Mouse (Mus musculus) forebrain, postnatal 0 days (tissue): Measurements from ENCODE around the gene Dzip1. TPM values are rescaled to one million over a fixed set of nuclear protein-coding genes. Genes with fewer than 3 reads are reported as not detected.

Experiments used
- ATAC-seq: fragments of 200-750 bp; cut with Nextera tagmentation; 2 replicates; pipeline ENCODE4 v1.8.0; 2017; ENCODE audit warnings: mild to moderate bottlenecking, moderate library complexity
- DNase-seq: peaks from one replicate; pipeline ENCODE4 v3.0.0-alpha.2; 2015
- H3K27ac ChIP-seq: fragments of 300-500 bp; sonication (generic); 2 replicates; pipeline ENCODE4 v1.5.1; 2014; ENCODE audit warnings: low read depth, mild to moderate bottlenecking, antibody characterized with exemption, low read length, moderate library complexity, mixed read lengths
- H3K27me3 ChIP-seq: fragments of 300-500 bp; sonication (generic); 2 replicates; pipeline ENCODE4 v1.6.1; 2014; ENCODE audit warnings: mild to moderate bottlenecking, low read length, mixed read lengths; ENCODE audit not compliant: insufficient read depth
- H3K36me3 ChIP-seq: fragments of 300-500 bp; sonication (generic); 2 replicates; pipeline ENCODE4 v1.6.1; 2014; ENCODE audit warnings: mild to moderate bottlenecking, moderate library complexity; ENCODE audit not compliant: insufficient read depth
- H3K4me1 ChIP-seq: fragments of 300-500 bp; sonication (generic); 2 replicates; pipeline ENCODE4 v1.6.1; 2014; ENCODE audit warnings: antibody characterized with exemption; ENCODE audit not compliant: insufficient read depth
- H3K4me2 ChIP-seq: fragments of 300-500 bp; sonication (generic); 2 replicates; pipeline ENCODE4 v1.6.1; 2014; ENCODE audit warnings: low read depth, mild to moderate bottlenecking, moderate library complexity
- H3K4me3 ChIP-seq: fragments of 300-500 bp; sonication (generic); 2 replicates; pipeline ENCODE4 v1.5.1; 2014; ENCODE audit warnings: low read depth, low read length, mixed read lengths
- H3K9ac ChIP-seq: fragments of 300-500 bp; sonication (generic); 2 replicates; pipeline ENCODE4 v1.6.1; 2014; ENCODE audit warnings: mild to moderate bottlenecking
- H3K9me3 ChIP-seq: fragments of 300-500 bp; sonication (generic); 2 replicates; pipeline ENCODE4 v1.6.1; 2016; ENCODE audit warnings: low read length
- CTCF ChIP-seq: sonication (generic); IDR thresholded peaks from 2 replicates; pipeline ENCODE4 v1.5.1; 2016; ENCODE audit warnings: antibody characterized with exemption, control low read depth, low read depth
- WGBS: fragments of 180-500 bp; shearing (Covaris S2); extraction: QIAGEN DNeasy Blood & Tissue Kit; methylation state at CpG from one replicate; pipeline ENCODE4 v1.1.7; 2014; 5-methylcytosine and 5-hydroxymethylcytosine counted together
- polyA plus RNA-seq: library from polyadenylated mRNA; unstranded; fragments of >200 nt; fragmentation: Nextera tagmentation; extraction: Ambion mirVana; gene quantifications from 2 replicates; pipeline ENCODE4 v1.2.1, GENCODE M21; 2015
- total RNA-seq: library from RNA; depleted of rRNA; stranded (reverse); fragments of >200 nt; gene quantifications from 2 replicates; pipeline ENCODE4 v1.2.3, GENCODE M21; 2014

Gene Dzip1
- total and polyA plus RNA-seq, 2 experiments from 2014 or later = 48.2 to 205 TPM

DNA sequence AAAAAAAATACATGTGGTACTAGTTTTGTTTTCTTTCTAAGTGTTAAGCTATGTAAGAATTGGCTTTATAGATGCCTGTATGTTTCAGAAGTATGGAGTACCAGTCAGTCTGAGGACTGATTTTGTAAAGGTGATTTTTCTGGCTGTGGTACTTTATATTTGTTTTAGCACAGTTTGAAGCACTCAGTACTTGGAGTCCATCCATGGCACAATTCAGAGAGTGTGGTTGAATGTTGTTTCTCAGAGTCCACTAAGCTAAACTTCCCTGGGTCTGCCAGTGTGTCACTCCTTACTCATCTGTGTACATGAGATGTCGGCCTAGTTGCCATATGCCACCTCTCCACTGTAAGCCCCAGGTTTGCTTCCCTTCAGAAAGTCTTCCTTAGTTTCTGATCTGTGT, 23.6 kb upstream of the Dzip1 start:
- no peak for DNase-seq
- no peak overlapping the region for H3K4me2 ChIP-seq
- WGBS = 75% methylated on average over 1 of the region's 1 CpGs

DNA sequence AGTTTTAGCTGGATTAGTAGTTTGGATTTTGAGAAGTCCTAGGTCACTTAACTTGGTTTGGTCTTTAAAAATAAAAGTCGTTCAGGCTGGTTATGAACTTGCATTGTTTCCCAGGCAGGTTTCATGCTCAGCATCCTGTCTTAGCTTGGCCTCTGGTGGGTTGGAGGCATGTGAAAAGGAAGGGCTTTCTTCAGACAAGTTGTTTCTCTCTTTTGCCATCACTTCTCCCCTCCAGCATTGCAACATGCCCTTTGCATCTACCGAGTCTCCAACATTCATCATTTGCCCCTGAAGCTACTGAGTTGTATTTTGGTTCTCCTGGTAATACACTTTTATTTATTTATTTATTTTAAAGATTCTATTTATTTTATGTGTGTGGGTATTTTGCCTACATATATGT, 19.4 kb upstream of the Dzip1 start:
- Histone ChIP-seq H3K9ac (no peak overlapping the region), H3K27ac (no peak overlapping the region), H3K36me3 (no peaks in the 10 kb centered on the region), H3K9me3 (no peaks in the 10 kb centered on the region), H3K4me1 (no peaks in the 10 kb centered on the region), H3K27me3 (no peaks in the 10 kb centered on the region), H3K4me2 (no peak overlapping the region), H3K4me3 (no peak overlapping the region)
- DNase-seq (no peak), ATAC-seq (no peak)
- WGBS = 90% methylated on average over 2 of the region's 2 CpGs
- no peak for TF ChIP-seq CTCF

More for the DNA sequence above, 23.6 kb upstream of the Dzip1 start:
- H3K9ac ChIP-seq = no peak overlapping the region
- no peak for ATAC-seq
- no peak for TF ChIP-seq CTCF
- no peaks in the 10 kb centered on the region; the same call in 1 of the 2 replicates for H3K36me3 ChIP-seq
- H3K27me3 ChIP-seq = no peaks in the 10 kb centered on the region
- no peaks in the 10 kb centered on the region for H3K9me3 ChIP-seq
- no peak overlapping the region for H3K4me3 ChIP-seq
- no peaks in the 10 kb centered on the region; the same call in 1 of the 2 replicates for H3K4me1 ChIP-seq
- no peak overlapping the region for H3K27ac ChIP-seq

DNA sequence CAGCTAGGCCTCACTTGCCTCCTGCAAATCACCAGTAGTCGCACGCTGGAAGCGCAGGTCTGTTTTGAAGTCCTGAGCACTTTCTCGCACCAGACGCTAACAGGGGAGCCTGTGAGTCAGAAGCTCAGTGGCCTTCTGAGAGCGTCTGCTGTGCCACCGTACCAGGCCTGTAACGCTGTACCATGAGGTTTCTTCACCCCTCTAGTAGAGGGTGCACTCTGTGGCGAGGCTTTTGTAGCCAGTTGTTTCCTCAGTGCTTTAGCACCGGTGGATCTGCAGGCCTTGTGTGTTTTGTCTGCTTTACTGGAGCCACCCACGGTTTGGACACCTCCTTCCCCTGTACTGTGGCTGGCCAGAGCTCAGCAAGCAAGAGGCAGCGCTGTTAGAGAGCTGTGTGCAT, 16.8 kb upstream of the Dzip1 start:
- H3K27ac ChIP-seq = no peak overlapping the region
- H3K9me3 ChIP-seq = no peaks in the 10 kb centered on the region
- no peak for ATAC-seq
- no peak overlapping the region for H3K9ac ChIP-seq
- TF ChIP-seq CTCF = no peak
- DNase-seq = no peak
- no peak overlapping the region for H3K4me3 ChIP-seq
- 47% methylated on average over 12 of the region's 12 CpGs for WGBS
- no peak overlapping the region for H3K4me2 ChIP-seq
- no peaks in the 10 kb centered on the region for H3K4me1 ChIP-seq
- no peaks in the 10 kb centered on the region for H3K27me3 ChIP-seq
- no peaks in the 10 kb centered on the region for H3K36me3 ChIP-seq

DNA sequence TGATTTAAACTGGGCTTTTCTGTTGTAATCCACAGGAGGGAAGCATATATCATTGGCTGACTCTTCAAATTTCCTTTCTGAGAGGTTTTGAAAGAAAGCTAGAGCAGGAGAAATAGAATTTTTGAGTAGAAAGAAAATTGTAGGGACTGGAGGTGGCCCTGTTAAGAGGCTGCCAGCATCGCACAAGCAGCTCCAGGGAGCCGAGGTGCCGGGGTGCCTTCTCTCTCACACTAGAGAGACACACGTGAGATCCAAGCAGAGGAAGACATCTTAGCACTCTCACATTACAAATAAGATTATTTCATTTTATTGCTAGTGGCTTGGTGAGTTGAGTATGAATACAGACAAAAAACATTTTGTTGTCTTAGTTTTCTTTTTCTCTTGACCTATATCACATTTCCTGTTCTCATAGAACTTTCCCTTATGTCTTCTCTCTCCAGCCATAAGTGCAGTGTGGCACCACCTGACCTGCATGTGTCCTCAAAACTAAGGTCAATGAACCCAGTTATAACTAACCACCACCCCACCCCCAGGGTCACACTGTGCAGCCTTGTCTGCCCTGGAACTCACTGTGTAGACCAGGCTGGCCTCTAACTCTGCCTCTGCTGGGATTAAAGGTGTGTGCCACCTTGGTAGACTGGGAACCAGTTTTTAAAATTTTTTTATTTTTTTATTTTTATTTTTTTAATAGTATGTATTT, 15.7 kb upstream of the Dzip1 start:
- ATAC-seq (no peak), DNase-seq (no peak)
- no peak for TF ChIP-seq CTCF
- Histone ChIP-seq H3K27me3 (no peaks in the 10 kb centered on the region), H3K9ac (no peak overlapping the region), H3K4me3 (no peak overlapping the region), H3K9me3 (no peaks in the 10 kb centered on the region), H3K4me1 (no peaks in the 10 kb centered on the region), H3K4me2 (no peak overlapping the region), H3K27ac (no peak overlapping the region), H3K36me3 (no peaks in the 10 kb centered on the region)
- WGBS = 72% methylated on average over 4 of the region's 4 CpGs

DNA sequence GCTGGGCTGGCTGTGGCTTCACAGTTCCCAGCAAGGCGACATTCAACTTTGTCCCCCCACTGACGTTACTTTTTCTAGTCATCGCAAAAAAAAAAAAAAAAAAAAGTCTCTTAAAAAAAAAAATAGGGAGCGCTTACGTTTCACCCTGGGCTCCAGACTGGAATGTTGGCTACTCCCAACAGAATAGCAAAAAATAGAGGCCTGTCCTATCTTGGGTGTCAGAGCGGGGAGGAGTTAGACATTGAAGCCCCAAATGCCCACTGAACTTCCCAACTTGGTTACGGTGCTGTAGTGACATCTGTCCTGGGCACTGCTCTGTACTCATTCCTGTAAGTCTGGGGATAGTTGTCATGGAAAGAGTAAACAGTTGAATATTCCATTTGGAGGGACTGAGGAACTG, 13.3 kb upstream of the Dzip1 start:
- TF ChIP-seq CTCF = no peak
- Histone ChIP-seq H3K9me3 (no peaks in the 10 kb centered on the region), H3K4me3 (peak overlapping the region; percentile 78), H3K4me2 (peak overlapping the region; percentile 80), H3K27me3 (no peaks in the 10 kb centered on the region), H3K27ac (no peak overlapping the region), H3K9ac (peak overlapping the region; percentile 94), H3K36me3 (no peaks in the 10 kb centered on the region), H3K4me1 (no peaks in the 10 kb centered on the region)
- ATAC-seq = no peak
- DNase-seq = no peak
- WGBS = 3% methylated on average over 7 of the region's 7 CpGs

DNA sequence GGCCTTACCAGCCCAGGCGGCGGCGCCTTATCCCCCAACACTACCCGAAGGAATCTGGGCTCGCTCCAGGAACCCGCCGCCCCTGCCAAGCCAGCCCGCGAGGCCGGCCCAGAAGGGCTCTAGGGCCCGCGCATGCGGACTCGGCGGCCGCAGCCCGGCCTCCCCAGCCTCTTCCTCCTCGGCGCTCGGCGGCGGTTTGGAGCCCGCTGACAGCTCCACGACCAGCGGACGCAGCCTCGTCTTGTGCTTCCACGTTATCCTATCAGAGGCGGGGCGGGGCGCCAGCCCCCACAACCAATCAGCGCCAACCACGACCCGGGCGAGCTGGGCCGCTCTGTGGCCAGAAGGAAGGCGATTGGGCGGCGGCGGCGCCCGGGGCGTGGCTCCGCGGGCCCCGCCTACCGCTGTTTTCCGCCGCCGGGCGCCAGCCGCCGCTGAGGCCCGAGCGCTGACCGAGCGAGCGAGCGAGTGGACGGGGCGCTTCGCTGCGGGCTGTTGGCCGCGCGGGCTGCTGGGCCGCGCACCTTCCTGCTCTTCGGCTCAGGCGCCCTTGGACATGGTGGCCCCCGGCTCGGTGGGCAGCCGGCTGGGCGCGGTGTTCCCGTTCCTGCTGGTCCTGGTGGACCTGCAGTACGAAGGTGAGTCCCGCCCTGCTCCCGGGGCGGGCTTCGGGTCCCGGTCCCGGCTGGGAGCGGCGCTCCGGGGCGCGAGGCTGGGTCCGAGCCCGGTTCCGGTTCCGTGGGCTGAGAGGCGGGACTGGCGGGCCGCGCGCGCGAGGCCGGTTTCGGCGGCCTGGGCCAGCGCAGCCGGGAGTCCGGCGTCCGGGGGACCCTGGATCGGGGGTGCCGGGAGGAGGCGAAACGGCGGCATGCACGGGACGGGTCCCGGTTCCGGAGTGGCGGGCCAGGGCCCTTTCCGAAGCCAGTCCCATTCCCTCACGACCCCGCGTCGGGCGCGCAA, 12.6 kb upstream of the Dzip1 start, which contains the start of gene Dnajc3:
Dnajc3 (plus strand) TSS at position 444 of the 960 bp plus-strand sequence.
- H3K4me2 ChIP-seq = peak within 1 kb of the TSS; percentile 80
- no peaks in the 10 kb centered on the region for H3K4me1 ChIP-seq
- H3K9me3 ChIP-seq = no peaks in the 10 kb centered on the region
- 0 out of 2 replicates have a peak, but pooled peaks have one; percentile 1 for TF ChIP-seq CTCF
- DNase-seq (peak; percentile 99), ATAC-seq (peak; percentile 99)
- H3K36me3 ChIP-seq = no peaks in the 10 kb centered on the region
- WGBS = under 1% methylated on average over 101 of the region's 124 CpGs
- peak within 1 kb of the TSS; percentile 94 for H3K9ac ChIP-seq
- no peaks in the 10 kb centered on the region for H3K27me3 ChIP-seq
- peak within 1 kb of the TSS; percentile 78 for H3K4me3 ChIP-seq
- H3K27ac ChIP-seq = peak within 1 kb of the TSS; percentile 76

DNA sequence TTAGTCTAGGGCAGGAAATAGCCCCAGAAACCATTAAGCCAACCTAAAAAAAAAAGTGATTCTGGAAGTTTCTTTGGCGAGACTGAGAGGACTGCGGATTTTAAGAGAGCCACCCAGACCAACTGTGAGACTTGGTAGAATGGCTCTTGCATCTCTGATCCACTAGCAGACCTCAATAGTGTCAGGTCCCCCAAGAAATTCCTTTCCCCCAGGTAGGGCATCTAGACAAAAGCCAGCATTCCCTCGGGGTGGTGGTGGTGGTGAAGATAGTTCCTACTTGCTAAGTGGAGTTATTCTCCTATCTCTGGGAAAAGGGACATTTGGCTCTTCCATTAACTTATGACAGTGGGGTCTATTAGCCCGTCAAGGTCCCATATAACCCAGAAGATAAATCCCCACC, 11.7 kb upstream of the Dzip1 start:
- ATAC-seq (no peak), DNase-seq (no peak)
- Histone ChIP-seq H3K4me1 (no peaks in the 10 kb centered on the region), H3K4me3 (peak overlapping the region; percentile 78), H3K9ac (peak overlapping the region; percentile 94), H3K36me3 (no peaks in the 10 kb centered on the region), H3K9me3 (no peaks in the 10 kb centered on the region), H3K4me2 (peak overlapping the region; percentile 80), H3K27ac (peak overlapping the region; percentile 76), H3K27me3 (no peaks in the 10 kb centered on the region)
- no peak for TF ChIP-seq CTCF
- WGBS = 39% methylated on average over 4 of the region's 4 CpGs
